Mouse (Mus musculus) kidney, postnatal 10 days (tissue): ENCODE data around the gene Abi2.
"Not testable (repeated sequence)": the region's sequence is repeated elsewhere in the genome, so short reads cannot be mapped to it uniquely, and the experiment has no call there.

ENCODE experiments used
- DNase-seq: peaks from one replicate; pipeline ENCODE4 v3.0.0; 2021; ENCODE audit warnings: mixed read lengths

Abi2 gene

GRCm38 (mm10) chr1:60409168-60409828 is at the start of gene Abi2:
TSS of gene Abi2 (plus strand) at chr1:60409619.
- peak; percentile 97 for DNase-seq

DNA sequence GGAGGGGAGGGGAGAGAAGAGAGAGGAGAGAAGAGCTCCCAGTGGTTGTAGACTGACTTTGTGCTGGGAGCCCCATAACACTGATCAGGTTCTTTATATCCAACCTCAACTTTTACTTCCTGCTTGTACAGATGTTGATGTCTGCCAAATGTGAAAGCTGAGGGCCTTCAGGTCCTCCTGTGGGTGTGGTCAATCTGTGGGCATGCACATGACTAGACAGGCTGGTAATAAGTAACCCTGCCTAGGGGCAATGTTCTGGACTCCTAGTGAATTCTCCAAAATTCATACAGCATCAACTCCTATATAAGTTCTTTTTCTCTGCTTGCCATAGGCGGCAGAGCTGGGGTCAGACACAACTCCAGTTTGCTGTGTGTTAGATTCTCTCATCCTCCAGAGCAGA is 47.8 kb upstream of the Abi2 start:
- no peak for DNase-seq

- DNase-seq, result no peak
Observed at GRCm38 (mm10) chr1:60376556-60376955, 32.9 kb upstream of the Abi2 start.

DNA sequence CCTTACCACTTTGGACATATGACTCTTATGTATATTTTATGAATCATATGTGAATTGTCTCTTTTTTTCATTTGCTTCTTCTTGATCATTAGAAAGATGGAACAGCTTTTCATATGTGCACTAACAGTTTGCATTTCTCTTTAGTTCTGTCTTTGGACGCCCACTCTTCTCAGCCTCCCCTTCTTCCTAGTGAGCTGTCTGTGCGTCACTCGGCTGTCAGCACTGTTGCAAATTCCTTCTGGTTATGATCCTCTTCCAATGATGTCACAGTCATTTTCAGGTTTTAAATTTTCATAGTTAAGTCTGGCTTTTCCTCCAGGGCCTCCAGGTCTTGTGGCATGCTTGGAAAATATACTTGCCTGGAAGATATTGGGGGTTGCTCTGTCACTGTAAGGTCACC is 27.5 kb upstream of the Abi2 start:
- DNase-seq, result no peak

DNA sequence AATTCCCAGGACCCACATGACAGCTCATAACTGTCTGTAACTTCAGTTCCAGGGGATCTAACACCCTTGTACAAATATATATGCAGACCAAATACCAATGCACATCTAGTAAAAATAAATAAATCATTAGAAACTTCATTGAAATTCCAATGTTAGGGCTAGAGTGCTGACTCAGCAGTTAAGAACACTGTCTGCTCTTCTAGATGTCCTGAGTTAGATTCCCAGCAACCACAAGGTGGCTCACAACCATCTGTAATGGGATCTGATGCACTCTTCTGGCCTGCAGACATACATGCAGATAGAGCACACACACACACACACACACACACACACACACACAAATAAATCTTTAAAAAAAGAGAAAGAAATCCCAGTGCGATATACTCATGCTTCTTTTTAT is 4.6 kb upstream of the Abi2 start:
- peak; percentile 31 for DNase-seq

GRCm38 (mm10) chr1:60408501-60409167 is 785 bp upstream of the Abi2 start:
- DNase-seq, result no peak

DNA sequence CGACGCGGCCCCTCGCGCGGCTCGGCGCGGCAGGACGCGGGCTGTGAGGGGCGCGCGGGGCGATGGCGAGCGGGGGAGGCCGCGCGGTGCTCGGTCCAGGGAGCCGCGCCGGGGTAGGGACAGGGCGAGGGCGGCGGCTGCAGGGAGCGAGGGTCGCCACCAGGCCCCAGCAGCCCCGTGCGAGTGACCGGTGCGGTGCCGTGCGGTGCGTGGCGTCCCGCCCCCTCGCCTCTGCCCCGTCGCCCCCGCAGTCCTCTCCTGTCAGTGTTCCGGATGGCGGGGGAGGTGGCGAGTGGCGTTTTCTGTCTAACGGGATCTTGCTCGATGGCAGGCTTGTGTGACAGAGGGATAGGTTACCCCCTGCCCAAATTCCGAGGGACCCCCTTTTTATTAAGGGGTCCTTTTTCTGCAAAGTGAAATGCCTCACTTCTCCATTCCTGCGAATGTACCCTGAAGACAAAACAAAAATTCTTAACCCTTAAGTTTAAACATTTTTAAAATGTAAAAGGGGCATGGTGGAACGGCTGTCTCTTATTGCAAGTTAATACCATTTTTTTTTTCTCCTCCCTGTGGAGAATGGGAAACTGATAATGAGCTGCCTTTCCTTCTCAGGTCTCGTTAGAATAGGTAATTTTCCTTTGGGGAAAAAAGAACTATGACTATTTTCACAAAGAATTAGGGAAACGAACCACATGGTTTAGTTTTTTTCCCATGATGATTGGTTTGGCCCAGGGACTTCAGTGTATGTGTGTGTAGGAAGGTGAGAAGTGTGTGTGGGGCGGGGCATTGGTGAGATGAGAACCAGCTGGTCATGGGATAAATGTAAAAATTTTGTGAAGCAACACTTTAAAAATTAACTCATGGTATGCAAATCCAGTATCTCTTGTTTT is 754 bp downstream of the Abi2 start:
- DNase-seq, result peak; percentile 69

- DNase-seq, result no peak
Observed at GRCm38 (mm10) chr1:60416724-60417123, 7.3 kb downstream of the Abi2 start.

DNA sequence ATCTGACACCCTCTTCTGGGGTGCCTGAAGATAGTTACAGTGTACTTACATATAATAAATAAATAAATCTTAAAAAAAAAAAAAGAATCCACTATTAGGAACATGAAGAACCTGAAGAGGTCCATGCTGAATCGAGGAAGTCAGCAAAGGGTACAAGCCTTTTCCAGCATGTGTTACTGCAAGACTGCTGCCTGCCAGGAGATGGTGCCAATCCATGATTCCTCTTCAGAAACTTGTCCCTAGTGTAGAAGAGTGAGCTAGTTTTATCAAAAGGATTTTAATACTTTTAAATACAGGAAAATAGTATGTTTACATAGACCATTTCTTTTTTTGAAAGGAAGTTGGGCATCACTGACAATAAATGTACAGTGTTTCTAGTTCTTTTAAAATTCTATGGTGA is 14.5 kb downstream of the Abi2 start:
- DNase-seq, result no peak

DNA sequence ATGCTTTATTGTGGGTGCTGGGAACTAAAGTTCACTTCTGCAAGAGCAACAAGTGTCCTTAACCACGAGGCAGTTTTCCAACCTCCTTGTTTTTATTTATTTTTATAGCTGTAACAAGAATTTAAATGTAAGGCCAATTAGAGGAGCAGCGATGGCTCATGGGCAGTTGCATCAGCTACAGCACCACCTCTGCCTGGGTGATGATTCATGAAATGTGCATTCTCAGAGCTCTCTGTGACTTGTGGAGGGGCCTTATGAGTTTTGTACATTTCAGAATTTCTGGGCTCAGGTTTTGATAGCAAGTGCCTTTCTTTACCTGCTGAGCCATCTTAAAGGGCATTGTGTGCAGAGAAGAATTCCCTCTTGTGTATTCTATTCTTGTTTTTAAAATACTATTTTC is 18.9 kb downstream of the Abi2 start:
- DNase-seq, result no peak

- no peak for DNase-seq
Observed at GRCm38 (mm10) chr1:60428932-60429331, 19.5 kb downstream of the Abi2 start.

GRCm38 (mm10) chr1:60431531-60431930 is 22.1 kb downstream of the Abi2 start:
- DNase-seq, result no peak

GRCm38 (mm10) chr1:60432497-60432896 is 23.1 kb downstream of the Abi2 start:
- no peak for DNase-seq

DNA sequence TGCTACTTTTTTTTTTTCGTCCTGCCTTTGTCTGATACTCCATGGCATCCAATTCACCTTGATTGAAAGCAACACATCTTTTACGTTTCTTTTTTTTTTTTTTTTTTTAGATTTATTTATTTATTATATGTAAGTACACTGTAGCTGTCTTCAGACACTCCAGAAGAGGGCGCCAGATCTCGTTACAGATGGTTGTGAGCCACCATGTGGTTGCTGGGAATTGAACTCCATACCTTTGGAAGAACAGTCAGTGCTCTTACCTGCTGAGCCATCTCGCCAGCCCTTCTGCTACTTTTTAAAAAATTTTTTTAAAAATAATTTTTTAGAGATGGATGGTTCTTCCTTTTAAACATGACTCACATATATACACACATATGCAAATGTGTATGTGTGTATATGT is 32.0 kb downstream of the Abi2 start:
- not testable (repeated sequence) for DNase-seq

GRCm38 (mm10) chr1:60447067-60447466 is 37.6 kb downstream of the Abi2 start:
- peak; percentile 23 for DNase-seq

- DNase-seq, result no peak
Observed at GRCm38 (mm10) chr1:60449896-60450295, 40.5 kb downstream of the Abi2 start.

- DNase-seq, result no peak
Observed at GRCm38 (mm10) chr1:60460623-60461022, 51.2 kb downstream of the Abi2 start.

- no peak for DNase-seq
Observed at GRCm38 (mm10) chr1:60469491-60469890, 60.1 kb downstream of the Abi2 start.

- no peak for DNase-seq
Observed at GRCm38 (mm10) chr1:60470541-60470940, 61.1 kb downstream of the Abi2 start.

GRCm38 (mm10) chr1:60481561-60481960 is 72.1 kb downstream of the Abi2 start:
- no peak for DNase-seq

- no peak for DNase-seq
Observed at GRCm38 (mm10) chr1:60482881-60483280, 73.5 kb downstream of the Abi2 start.

DNA sequence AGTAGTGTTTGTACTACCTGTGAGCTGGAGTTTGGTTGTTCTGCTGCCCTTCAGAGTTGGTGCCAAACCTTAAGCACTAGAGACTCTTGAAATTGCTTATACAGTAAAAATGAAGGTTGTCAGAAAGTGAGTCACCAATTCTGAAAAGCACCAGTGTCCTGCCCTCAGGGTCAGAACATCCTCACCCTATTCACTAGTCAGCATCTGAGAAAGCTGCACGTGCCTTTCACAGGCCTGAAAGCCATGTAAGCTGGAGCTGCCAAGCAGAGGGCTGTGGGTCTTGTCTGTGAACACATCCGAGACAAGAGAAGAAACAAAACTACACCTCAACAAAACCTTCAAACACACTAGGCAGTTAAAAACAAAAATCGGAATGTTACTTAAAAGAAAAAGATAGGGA is 76.2 kb downstream of the Abi2 start:
- no peak for DNase-seq

DNA sequence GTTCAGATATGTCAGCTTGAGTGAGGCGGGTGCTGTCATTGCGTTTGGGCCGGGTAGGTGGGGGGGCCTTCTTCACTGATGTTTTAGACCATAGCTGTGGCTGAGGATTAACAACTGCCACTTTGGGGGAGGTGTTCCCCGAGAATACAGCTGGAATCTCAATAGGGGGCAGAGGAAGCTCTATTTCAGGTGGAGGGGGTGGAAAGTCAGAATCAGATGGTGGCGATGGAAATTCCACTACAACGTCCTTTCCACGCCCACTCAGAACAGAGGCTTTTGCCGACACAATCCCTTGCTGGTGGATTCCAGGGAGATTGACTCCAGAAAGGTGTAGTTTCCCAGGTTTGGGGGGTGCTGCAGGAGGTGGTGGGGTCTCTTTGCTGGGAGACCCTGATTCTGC is 79.2 kb downstream of the Abi2 start:
- no peak for DNase-seq

DNA sequence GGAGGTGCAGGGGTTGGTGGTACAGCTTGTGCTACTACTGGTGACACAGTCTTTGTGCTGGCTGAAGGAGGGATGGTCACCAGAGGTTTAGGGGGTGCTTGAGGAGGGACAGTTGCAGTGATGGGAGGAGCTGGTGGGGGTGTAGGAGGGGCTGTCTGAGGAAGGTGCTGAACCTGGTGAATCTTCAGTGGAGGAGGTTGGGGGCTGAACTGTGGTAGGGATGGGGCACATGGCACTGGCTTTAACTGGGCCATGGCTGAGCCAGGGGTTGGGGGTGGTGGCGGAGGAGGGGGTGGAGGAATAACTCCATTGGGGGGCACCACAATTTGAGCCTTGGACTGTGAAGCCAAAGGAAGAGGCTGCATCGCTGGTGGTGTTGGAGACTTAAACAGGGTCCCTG is 80.2 kb downstream of the Abi2 start:
- DNase-seq, result no peak
